Mouse (Mus musculus) splenic B cell, adult 2 months (primary cell): ENCODE data around the gene Rabgap1.

Experiments used
- DNase-seq: peaks from one replicate; pipeline ENCODE4 v3.0.0-alpha.2; 2011; ENCODE audit warnings: low read depth, low spot score
- H3K27me3 ChIP-seq: 2 replicates; pipeline ENCODE4 v1.6.1; 2012; ENCODE audit warnings: mild to moderate bottlenecking, low read length, moderate library complexity, mixed read lengths; ENCODE audit not compliant: control insufficient read depth, poor library complexity, insufficient read depth, severe bottlenecking
- H3K36me3 ChIP-seq: 2 replicates; pipeline ENCODE4 v1.6.1; 2012; ENCODE audit warnings: mild to moderate bottlenecking, low read length, moderate library complexity, mixed read lengths; ENCODE audit not compliant: control insufficient read depth, poor library complexity, insufficient read depth, severe bottlenecking

Rabgap1 gene

DNA sequence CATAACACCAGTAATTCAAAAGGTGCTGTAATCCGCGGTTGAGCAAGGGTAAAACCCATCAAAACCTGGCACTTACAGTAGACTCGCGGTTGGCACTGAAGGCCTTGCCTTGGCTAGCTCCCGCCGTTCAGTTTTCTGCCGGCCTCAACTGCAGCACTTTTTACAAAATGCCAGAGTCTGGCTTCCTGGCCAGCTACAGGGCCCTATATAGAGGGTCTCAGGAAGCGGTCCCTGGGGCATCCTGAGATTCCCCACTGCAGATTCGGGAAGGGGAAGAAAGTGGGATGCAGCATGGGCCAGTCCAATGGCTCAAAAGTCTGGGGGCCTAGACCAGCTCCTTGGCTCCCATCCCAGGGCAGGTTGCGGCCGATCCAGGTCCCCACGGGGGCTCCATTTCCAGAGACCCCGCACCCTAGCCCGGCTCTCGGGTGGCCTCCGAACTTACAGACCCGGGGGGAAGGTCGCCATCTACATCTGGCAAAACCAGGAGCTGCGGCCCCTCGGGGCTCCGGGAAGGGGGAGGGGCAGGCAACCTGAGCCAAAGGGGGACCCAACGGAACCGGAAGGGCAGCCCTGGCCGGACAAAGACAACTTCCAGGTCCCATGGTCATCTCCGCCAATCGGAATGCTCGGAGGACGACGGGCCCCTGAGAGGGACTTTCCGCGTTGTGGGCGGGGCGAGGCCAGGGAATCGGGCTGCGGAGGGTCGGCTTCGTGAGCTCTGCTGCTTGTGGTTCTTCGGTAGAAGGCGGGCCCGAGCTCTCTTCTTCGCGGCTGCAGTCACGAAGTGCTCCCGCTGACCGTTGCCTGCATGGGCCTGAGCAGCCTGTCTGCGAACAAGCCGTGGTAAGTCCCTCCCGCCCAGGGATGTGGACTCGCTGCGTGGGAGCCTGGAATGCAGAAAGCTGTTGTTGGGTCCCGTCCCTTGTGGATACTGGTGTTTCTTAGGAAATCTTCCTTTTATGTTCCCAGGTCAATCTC lies at the start of gene Rabgap1, which contains the start of the genes Zbtb26 and Zbtb6:
TSS of gene Rabgap1 (plus strand) at position 669 of the 981 bp plus-strand sequence.
TSS of gene Zbtb26 (minus strand) at position 525 of the 981 bp plus-strand sequence.
TSS of gene Zbtb6 (minus strand) at position 561 of the 981 bp plus-strand sequence.
- Histone ChIP-seq H3K27me3 (no peaks in the 10 kb centered on the region), H3K36me3 (no peaks in the 10 kb centered on the region)
- DNase-seq = peak; percentile 93

DNA sequence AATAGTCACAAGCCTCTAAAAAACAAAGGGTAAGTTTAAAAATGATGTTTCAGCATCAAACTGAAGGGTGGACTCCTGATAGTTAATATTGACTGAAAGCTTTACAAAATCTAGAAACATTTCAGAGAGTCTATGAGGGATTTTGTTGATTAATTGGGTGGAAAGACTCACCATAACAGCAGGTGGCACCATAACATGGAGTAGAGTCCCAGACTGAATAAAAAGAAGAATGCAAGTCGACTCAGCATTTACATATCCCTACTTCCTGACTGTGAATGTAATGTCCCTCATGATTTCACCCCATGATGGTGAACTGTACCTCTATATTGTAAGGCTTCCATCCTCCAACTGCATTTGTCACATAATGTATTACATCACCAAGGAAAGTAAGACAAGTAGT lies 47.5 kb upstream of the Rabgap1 start:
- Histone ChIP-seq H3K27me3 (no peaks in the 10 kb centered on the region), H3K36me3 (peaks cover 3% of the 10 kb centered on the region; the same call in 1 of the 2 replicates)
- peak; percentile 41 for DNase-seq

DNA sequence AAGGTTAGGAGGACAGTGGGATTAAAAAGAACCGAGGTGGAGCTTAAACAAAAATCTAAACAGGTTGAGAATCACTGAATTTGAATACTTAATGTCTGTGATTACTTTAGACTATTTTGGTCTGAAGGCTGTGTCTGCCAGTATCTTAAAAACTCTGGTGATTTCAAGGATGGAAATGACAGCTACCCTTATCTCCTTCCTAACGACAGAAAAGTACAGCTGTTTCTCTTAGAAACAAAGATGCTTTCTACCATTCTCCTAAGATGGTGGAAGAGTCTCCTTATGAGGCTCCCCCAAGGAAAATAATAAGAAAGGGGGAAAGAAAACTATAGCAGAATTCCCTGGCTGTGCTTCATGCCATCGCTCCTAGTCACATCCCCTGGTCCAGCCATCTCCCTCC lies 21.2 kb upstream of the Rabgap1 start:
- DNase-seq = no peak
- Histone ChIP-seq H3K36me3 (no peaks in the 10 kb centered on the region), H3K27me3 (no peaks in the 10 kb centered on the region)

DNA sequence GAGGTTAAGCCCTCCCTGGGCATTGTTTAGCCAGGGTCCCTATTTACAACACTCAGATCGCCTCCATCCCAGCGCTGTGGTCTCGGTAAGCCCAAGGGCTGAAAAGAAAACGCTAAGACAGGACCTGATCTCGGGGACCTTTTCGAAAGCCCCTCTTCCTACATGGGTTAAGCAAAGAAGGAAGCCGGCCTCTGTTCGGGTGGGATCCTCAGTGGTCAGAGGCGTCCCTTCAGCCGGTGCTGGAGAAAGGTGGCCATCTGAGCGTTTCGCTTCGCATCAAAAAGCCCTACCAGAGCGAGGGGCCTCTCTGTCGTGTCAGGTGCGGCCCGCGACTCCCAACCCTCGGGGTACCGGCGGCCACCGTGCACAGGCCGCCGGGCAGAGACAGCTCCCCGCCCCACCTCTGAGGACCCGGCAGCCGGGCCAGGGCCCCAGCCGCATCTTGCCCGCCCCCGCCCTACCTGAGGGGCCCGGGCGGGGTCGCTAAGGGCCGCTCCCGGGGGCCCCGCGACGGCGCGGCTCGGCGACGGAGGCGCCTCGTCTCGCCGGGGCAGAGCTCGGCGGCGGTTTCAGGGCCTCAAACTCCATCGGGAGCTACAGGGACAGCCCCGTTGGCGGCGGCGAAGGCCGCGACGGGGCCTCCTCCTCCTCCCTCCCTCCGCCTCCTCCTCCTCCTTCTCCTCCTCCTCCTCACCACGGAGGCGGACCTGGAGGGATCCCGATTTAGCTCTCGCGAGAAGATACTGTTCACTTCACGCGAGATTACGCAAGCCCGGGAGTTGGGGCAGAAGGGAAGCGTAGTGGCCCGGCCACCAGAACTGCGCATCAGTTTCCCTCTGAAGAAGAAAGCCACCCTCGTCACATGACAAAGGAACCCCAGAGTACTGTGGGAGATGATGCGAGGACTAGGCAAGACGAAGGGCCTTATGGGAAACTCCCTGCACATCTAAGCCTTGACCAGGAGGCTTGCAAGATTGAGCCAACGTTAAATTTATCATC lies 20.5 kb upstream of the Rabgap1 start, which contains the start of gene Rc3h2:
TSS of gene Rc3h2 (minus strand) at position 598 of the 999 bp plus-strand sequence.
- Histone ChIP-seq H3K27me3 (no peaks in the 10 kb centered on the region), H3K36me3 (no peaks in the 10 kb centered on the region)
- peak; percentile 97 for DNase-seq

DNA sequence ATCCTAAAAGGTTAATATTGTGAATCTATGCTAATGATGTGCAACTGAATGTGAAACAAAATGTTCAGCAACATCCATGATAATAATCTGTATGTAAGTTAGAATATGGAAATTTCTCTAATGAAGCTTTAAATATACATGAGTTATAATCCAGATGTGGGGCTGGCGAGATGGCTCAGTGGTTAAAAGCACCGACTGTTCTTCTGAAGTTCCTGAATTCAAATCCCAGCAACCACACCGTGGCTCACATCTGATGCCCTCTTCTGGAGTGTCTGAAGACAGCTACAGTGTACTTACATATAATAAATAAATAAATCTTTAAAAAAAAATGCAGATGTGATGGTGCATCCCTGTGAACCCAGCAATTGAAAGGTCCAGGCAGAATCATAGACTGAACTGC lies 19.4 kb upstream of the Rabgap1 start:
- peak; percentile 59 for DNase-seq
- Histone ChIP-seq H3K27me3 (no peaks in the 10 kb centered on the region), H3K36me3 (no peaks in the 10 kb centered on the region)

DNA sequence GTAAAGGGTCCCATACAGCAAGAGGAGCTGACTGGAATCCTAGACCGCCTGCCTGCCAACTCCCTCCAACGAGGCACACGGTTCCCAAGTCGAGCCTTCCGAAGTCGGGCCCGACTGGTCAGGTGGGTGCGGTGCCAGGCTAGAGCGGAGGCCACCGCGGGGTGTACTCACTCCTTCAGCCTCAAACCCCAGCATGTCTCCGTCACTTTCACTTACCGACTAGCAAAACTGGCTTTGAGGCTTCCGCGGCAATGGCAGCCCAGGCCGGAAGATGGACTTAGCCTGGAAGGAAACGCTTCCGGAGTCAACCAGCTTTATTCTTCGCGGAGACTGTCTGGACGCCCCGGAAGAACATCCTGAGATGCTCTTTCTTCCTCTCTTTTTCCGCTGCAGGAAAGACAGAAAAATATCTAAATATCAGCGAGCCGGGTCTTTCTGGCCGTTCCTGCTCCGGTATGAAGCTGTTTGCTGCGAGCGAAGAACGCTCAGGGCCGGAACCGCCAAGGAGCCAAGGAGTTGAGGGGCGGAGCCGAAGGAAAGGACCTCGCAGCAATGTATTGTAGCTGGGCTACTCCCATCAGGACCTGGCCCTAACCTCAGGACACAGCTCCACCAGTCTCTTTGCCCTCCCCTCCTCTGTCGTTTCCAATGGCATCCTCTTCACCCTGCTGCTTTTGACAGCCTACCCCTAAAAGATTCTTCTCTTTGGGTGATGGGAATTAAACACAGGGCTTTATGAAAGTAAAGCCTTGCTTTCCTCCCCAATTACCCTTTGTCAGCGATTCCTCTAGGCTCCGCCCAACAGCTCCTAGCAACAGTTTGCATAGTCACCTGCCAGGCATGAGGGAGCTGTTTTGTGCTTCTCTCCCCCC lies 12.2 kb upstream of the Rabgap1 start:
- no peaks in the 10 kb centered on the region for H3K27me3 ChIP-seq
- H3K36me3 ChIP-seq = no peaks in the 10 kb centered on the region; the same call in 1 of the 2 replicates
- DNase-seq = peak; percentile 91

DNA sequence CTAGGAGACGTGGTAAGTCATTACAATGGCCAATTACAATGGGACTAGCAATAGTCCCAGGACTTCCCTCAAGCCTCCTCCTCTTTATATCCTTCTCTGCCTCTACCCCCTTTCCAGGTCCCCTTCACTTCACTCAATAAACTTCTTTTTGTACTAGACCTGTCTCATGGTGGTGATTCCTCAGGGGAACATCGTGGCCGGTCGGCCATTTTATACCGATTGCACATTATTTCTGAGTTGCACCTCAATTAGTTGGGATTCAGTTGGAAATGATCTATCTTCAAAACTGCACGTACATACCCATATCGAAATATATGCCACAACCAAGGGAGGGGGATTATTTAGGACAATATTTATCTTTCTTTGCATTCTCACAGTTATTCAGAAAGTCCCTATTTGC lies 11.5 kb upstream of the Rabgap1 start:
- DNase-seq = no peak
- H3K27me3 ChIP-seq = no peaks in the 10 kb centered on the region
- no peaks in the 10 kb centered on the region; the same call in 1 of the 2 replicates for H3K36me3 ChIP-seq

DNA sequence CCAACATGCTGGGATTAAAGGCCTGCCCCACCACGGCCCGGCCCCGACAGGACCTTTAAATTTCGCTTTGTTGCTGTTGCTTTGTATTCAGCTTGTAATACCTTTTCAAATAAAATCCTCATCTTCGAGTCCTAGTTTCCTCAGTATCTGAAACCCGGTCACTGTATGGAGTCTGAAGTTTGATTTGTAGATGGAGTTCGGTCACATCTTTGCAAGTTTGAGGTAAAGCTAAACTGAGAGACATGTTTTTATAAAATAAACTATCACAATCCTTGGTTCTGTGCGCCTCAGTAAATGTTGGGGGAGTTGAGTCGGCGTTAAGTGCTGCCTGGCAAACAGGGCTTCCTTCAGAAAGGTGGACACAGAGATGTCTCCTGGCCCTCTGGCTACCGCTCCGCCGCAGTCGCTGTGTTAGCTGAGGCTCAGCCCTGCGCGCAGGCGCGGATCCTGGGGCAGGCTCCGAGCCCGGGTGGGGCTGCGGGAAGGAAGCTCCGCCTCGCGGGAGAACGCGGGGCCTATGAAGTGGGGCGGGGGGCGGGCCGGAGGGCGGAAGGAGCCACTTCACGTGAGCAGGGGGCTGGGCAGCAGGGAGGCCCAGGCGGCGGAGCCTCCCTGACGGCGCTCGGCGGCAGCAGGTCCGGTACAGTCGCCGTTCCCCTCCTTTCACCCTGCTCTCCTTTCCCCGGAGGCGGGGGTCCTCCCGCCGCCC lies 8.7 kb downstream of the Rabgap1 start:
- H3K27me3 ChIP-seq = no peaks in the 10 kb centered on the region
- DNase-seq = peak; percentile 96
- 0 out of 2 replicates have a peak, but pooled peaks cover 2% of the 10 kb centered on the region for H3K36me3 ChIP-seq

DNA sequence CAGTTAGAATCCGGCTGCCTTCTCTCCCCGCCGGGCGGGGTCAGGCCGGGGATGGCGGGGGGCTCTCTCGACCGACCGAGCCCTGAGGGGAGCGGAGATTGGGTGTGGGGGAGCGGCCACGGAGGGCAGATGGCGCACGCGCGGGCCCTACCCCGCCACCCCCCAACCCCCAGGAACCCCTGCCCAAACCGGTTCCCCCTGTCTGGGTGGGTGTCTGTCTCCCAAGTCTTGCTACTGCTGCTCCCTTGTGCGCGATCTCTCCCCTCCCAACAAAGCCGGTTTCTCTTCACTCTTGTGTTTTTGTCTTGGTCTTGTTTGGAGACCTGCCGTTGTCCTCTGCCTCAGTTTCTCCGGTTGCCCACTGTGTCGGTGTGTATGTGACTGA lies 9.3 kb downstream of the Rabgap1 start:
- 0 out of 2 replicates have a peak, but pooled peaks cover 2% of the 10 kb centered on the region for H3K36me3 ChIP-seq
- no peak for DNase-seq
- no peaks in the 10 kb centered on the region for H3K27me3 ChIP-seq

DNA sequence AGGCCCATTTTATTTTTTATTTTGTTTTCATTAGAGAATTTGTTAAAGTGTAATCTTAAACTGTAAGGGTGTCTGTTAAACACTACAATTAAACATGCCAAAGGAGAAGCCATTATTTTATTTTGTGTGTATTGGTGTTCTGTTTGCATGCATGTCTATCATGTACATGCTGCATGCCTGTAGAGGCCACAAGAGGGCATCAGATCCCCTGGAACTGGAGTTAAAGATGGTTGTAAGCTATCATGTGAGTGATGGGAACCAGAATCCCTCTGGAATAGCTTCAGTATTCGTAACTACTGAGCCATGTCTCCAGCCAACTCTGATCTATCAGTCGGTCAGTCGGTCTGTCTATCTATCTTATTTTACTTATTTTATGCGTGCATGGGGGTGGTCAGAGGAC lies 17.6 kb downstream of the Rabgap1 start:
- H3K27me3 ChIP-seq = no peaks in the 10 kb centered on the region
- DNase-seq = no peak
- no peaks in the 10 kb centered on the region for H3K36me3 ChIP-seq

DNA sequence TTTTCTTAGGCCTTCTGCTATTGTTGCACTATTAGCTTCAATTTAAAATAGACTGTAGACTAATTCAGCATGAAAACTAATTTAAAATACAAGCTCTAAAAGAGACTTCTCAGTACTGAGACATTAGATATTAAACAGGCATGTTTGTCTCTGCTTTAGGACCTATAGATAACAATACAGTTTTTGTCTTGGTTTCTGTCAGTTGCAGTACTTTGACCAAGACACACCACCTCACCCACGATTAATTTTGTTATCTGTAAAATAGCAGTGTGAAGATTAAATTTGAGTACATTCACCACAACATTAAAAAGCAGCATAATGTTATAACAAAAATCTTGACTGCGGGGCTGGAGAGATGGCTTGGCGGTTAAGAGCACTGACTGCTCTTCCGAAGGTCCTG lies 23.2 kb downstream of the Rabgap1 start:
- no peak for DNase-seq
- Histone ChIP-seq H3K36me3 (peaks cover 3% of the 10 kb centered on the region; the same call in 1 of the 2 replicates), H3K27me3 (no peaks in the 10 kb centered on the region)

DNA sequence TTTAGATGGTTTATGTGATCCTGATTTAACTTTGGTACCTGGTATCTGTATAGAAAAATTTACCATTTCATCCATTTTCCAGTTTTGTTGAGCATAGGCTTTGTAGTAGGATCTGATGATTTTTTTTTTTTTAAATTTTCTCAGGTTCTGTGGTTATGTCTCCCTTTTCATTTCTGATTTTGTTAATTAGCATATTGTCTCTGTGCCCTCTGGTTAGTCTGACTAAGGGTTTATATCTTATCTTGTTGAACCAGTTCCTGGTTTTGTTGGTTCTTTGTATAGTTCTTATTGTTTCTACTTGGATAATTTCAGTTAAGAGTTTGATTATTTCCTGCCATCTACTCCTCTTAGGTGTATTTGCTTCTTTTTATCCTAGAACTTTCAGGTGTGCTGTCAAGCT lies 36.5 kb downstream of the Rabgap1 start:
- DNase-seq = no peak
- H3K36me3 ChIP-seq = peaks cover 6% of the 10 kb centered on the region

DNA sequence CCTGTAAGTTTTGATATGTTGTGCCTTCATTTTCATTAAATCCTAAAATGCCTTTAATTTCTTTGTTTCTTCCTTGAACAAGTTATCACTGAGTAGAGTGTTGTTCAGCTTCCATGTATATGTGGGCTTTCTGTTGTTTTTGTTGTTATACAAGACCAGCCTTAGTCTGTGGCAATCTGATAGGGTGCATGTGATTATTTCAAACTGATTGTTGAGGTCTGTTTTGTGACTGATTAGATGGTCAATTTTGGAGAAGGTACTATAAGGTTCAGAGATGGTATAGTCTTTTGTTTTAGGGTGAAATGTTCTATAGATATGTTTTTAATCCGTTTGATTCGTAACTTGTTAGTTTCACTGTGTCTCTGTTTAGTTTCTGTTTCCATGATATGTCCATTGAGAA lies 37.0 kb downstream of the Rabgap1 start:
- Histone ChIP-seq H3K27me3 (no peaks in the 10 kb centered on the region), H3K36me3 (peaks cover 6% of the 10 kb centered on the region)
- no peak for DNase-seq

More for the DNA sequence above, 36.5 kb downstream of the Rabgap1 start:
- no peaks in the 10 kb centered on the region for H3K27me3 ChIP-seq
